Mouse (Mus musculus): Measurements from ENCODE around the gene Khdrbs1.
"Not testable (repeated sequence)": the region's sequence is repeated elsewhere in the genome, so short reads cannot be mapped to it uniquely, and the experiment has no call there.

- TF ChIP-seq CTCF (IDR thresholded peaks at IDR 0.05; ENCODE audit: low read depth, low read length); EP300 (IDR thresholded peaks at IDR 0.05; ENCODE audit: insufficient read depth, low read depth, low read length): not testable (repeated sequence)
Observed at GRCm38 (mm10) chr4:129735485-129735884, 6.6 kb downstream of the Khdrbs1 start.
